Comparison of ENCODE assay signal across 8 mouse cellular contexts in the genomic region with DNA sequence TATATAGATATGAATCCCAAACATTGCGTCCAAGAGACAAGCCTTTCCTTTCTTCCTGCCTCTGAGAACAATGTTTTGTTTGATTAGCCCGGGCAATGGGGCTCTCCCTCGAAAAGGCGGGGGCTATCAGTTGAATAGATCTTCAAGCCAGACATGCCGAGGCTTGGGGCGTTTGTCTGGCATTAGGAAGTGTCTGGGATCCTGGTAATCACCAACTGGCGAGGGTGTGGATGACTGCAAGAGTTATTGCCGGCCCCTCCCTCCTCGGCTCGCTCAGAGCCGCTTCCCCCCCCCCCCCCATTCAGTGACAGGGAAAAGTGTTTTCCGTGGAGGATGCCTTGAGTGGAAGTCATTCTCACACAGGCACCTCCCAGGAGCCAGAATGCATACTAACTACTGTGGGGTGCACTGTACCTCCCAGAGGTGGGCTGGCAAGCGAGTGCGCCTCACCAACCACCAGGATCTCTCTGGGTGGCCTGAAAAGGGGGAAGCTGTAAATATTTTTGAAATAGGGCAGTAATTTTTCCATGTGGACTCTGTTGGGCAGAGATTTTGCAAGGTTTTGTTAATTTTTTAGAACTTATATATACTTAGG.
A peak's percentile ranks its signal among the peaks of the same experiment; 100 is the strongest.
DNase-seq lines count a peak whose midpoint lies in the region; ATAC-seq lines count a peak whose summit lies in the region.

No protein-coding gene starts in this region.

- H3K4me3 ChIP-seq in forebrain, embryonic 16.5 days (replicated peaks; ENCODE audit: low read length) = peak overlapping the region; percentile 29
- peak overlapping the region; percentile 48 for H3K4me3 ChIP-seq in kidney, embryonic 16.5 days (ENCODE audit: low read length)
- peak overlapping the region; percentile 29 for H3K4me3 ChIP-seq in midbrain, embryonic 12.5 days

- H3K9ac ChIP-seq in forebrain, embryonic 16.5 days (replicated peaks; ENCODE audit: low read depth, low read length) = peak overlapping the region; percentile 37
- peak overlapping the region; percentile 54 for H3K9ac ChIP-seq in kidney, embryonic 16.5 days (replicated peaks; ENCODE audit: low read length)
- peak overlapping the region; percentile 48 for H3K9ac ChIP-seq in midbrain, embryonic 12.5 days (replicated peaks)

- peak; percentile 22; the same call in 1 of the 2 replicates for ATAC-seq in forebrain, embryonic 16.5 days
- ATAC-seq in kidney, embryonic 16.5 days (ENCODE audit: low FRiP score, low TSS enrichment) = no peak
- peak; percentile 51 for ATAC-seq in midbrain, embryonic 12.5 days (ENCODE audit: low FRiP score, low read depth)
- ATAC-seq in CD4-positive, CD25-positive, alpha-beta regulatory T cell, adult 4 months = no peak

- peak; percentile 28 for DNase-seq in ovary, postnatal 36 days (ENCODE audit: low spot score)
- DNase-seq in ovary, postnatal 10 days (ENCODE audit: low spot score) = no peak
- no peak for DNase-seq in adipocyte (ENCODE audit: low spot score)
- no peak for DNase-seq in frontal cortex, postnatal 25 days (ENCODE audit: low spot score in 2 of 2)

- no peak overlapping the region for H3K27ac ChIP-seq in forebrain, embryonic 16.5 days (ENCODE audit: low read length)
- H3K27ac ChIP-seq in kidney, embryonic 16.5 days (ENCODE audit: low read length) = peak overlapping the region; percentile 92
- peak overlapping the region; percentile 79 for H3K27ac ChIP-seq in midbrain, embryonic 12.5 days (replicated peaks)

- peaks cover 16% of the 10 kb centered on the region for H3K4me1 ChIP-seq in forebrain, embryonic 16.5 days (replicated peaks; ENCODE audit: control insufficient read depth, insufficient read depth, low read length)
- peaks cover 33% of the 10 kb centered on the region for H3K4me1 ChIP-seq in kidney, embryonic 16.5 days (ENCODE audit: insufficient read depth, low read length)
- H3K4me1 ChIP-seq in midbrain, embryonic 12.5 days = peaks cover 15% of the 10 kb centered on the region

- no peaks in the 10 kb centered on the region for H3K36me3 ChIP-seq in forebrain, embryonic 16.5 days (ENCODE audit: control insufficient read depth, insufficient read depth)
- no peaks in the 10 kb centered on the region for H3K36me3 ChIP-seq in kidney, embryonic 16.5 days (ENCODE audit: insufficient read depth, low read length)
- no peaks in the 10 kb centered on the region for H3K36me3 ChIP-seq in midbrain, embryonic 12.5 days

- H3K4me2 ChIP-seq in forebrain, embryonic 16.5 days (ENCODE audit: low read length) = peak overlapping the region; percentile 49
- H3K4me2 ChIP-seq in kidney, embryonic 16.5 days (replicated peaks; ENCODE audit: low read depth, low read length) = peak overlapping the region; percentile 65
- peak overlapping the region; percentile 60 for H3K4me2 ChIP-seq in midbrain, embryonic 12.5 days (replicated peaks)

- 5% methylated on average over 12 of the region's 14 CpGs for WGBS in forebrain, embryonic 16.5 days
- 6% methylated on average over 11 of the region's 14 CpGs for WGBS in kidney, embryonic 16.5 days
- 7% methylated on average over 14 of the region's 14 CpGs for WGBS in midbrain, embryonic 12.5 days

- H3K9me3 ChIP-seq in forebrain, embryonic 16.5 days (ENCODE audit: control insufficient read depth, low read length) = no peaks in the 10 kb centered on the region
- no peaks in the 10 kb centered on the region for H3K9me3 ChIP-seq in kidney, embryonic 16.5 days (ENCODE audit: low read length)
- no peaks in the 10 kb centered on the region for H3K9me3 ChIP-seq in midbrain, embryonic 12.5 days

- H3K27me3 ChIP-seq in forebrain, embryonic 16.5 days (replicated peaks; ENCODE audit: control insufficient read depth, insufficient read depth, low read length) = 0 out of 2 replicates have a peak, but pooled peaks cover 4% of the 10 kb centered on the region
- no peaks in the 10 kb centered on the region for H3K27me3 ChIP-seq in kidney, embryonic 16.5 days (ENCODE audit: insufficient read depth, low read length)
- peaks cover 37% of the 10 kb centered on the region for H3K27me3 ChIP-seq in midbrain, embryonic 12.5 days

Comparison
In these comparisons a context has a peak if more than half of its experiments do, and no peak if none do; other contexts are left out.
1. ATAC-seq: peak in forebrain, embryonic 16.5 days (single experiment) and midbrain, embryonic 12.5 days (single experiment); none in kidney, embryonic 16.5 days (single experiment) and CD4-positive, CD25-positive, alpha-beta regulatory T cell, adult 4 months (single experiment).
2. Peak in every context shown above with its lines, with median percentiles within 50 percentile points of each other: H3K4me2 ChIP-seq, H3K4me3 ChIP-seq and H3K9ac ChIP-seq.